Mouse (Mus musculus): ENCODE data around the gene Abca7. TPM values are rescaled to one million over a fixed set of nuclear protein-coding genes. Genes with fewer than 3 reads are reported as not detected.

Gene Abca7
- polyA plus RNA-seq, 1 experiment from 2014 or later, result 5.6 TPM

GRCm38 (mm10) chr10:80028521-80028846, 32.2 kb downstream of the Abca7 start:
- Histone ChIP-seq H3K4me3 (ENCODE audit: low read length) (no peak overlapping the region), H3K4me1 (replicated peaks; ENCODE audit: control insufficient read depth, insufficient read depth, low read length) (peaks cover 19% of the 10 kb centered on the region), H3K27ac (ENCODE audit: low read length) (no peak overlapping the region), H3K9me3 (ENCODE audit: control insufficient read depth, low read length) (no peaks in the 10 kb centered on the region), H3K27me3 (ENCODE audit: control insufficient read depth, insufficient read depth, low read depth, low read length) (no peaks in the 10 kb centered on the region), H3K4me2 (ENCODE audit: low read depth, low read length) (no peak overlapping the region), H3K36me3 (ENCODE audit: control insufficient read depth, insufficient read depth, low read length) (0 out of 2 replicates have a peak, but pooled peaks cover 2% of the 10 kb centered on the region), H3K9ac (ENCODE audit: low read length) (no peak overlapping the region)
- 86% methylated on average over 13 of the region's 13 CpGs for WGBS
- ATAC-seq (ENCODE audit: low read depth), result no peak

- H3K4me3 ChIP-seq (ENCODE audit: low read length), result no peak overlapping the region
- no peaks in the 10 kb centered on the region for H3K27me3 ChIP-seq (ENCODE audit: control insufficient read depth, insufficient read depth, low read depth, low read length)
- peaks cover 2% of the 10 kb centered on the region; the same call in 1 of the 2 replicates for H3K36me3 ChIP-seq (ENCODE audit: control insufficient read depth, insufficient read depth, low read length)
- no peak for ATAC-seq (ENCODE audit: low read depth)
- H3K4me1 ChIP-seq (replicated peaks; ENCODE audit: control insufficient read depth, insufficient read depth, low read length), result peaks cover 27% of the 10 kb centered on the region
- H3K4me2 ChIP-seq (ENCODE audit: low read depth, low read length), result no peak overlapping the region
- H3K9me3 ChIP-seq (ENCODE audit: control insufficient read depth, low read length), result no peaks in the 10 kb centered on the region
- no peak overlapping the region for H3K27ac ChIP-seq (ENCODE audit: low read length)
- whole genome bisulfite sequencing, result 83% methylated on average over 9 of the region's 9 CpGs
- no peak overlapping the region for H3K9ac ChIP-seq (ENCODE audit: low read length)
Measured at GRCm38 (mm10) chr10:80030191-80030590, 33.9 kb downstream of the Abca7 start.

- no peaks in the 10 kb centered on the region for H3K9me3 ChIP-seq (ENCODE audit: control insufficient read depth, low read length)
- H3K4me2 ChIP-seq (ENCODE audit: low read depth, low read length), result no peak overlapping the region
- 75% methylated on average over 17 of the region's 17 CpGs for WGBS
- H3K4me1 ChIP-seq (replicated peaks; ENCODE audit: control insufficient read depth, insufficient read depth, low read length), result peaks cover 24% of the 10 kb centered on the region
- no peaks in the 10 kb centered on the region for H3K27me3 ChIP-seq (ENCODE audit: control insufficient read depth, insufficient read depth, low read depth, low read length)
- no peak overlapping the region for H3K4me3 ChIP-seq (ENCODE audit: low read length)
- H3K36me3 ChIP-seq (ENCODE audit: control insufficient read depth, insufficient read depth, low read length), result peaks cover 8% of the 10 kb centered on the region
- H3K27ac ChIP-seq (ENCODE audit: low read length), result no peak overlapping the region
- H3K9ac ChIP-seq (ENCODE audit: low read length), result no peak overlapping the region
- ATAC-seq (ENCODE audit: low read depth), result no peak
Measured at GRCm38 (mm10) chr10:80030736-80031135, 34.4 kb downstream of the Abca7 start.

GRCm38 (mm10) chr10:80032799-80033480, 36.6 kb downstream of the Abca7 start:
- no peaks in the 10 kb centered on the region for H3K27me3 ChIP-seq (ENCODE audit: control insufficient read depth, insufficient read depth, low read depth, low read length)
- H3K4me2 ChIP-seq (ENCODE audit: low read depth, low read length), result no peak overlapping the region
- peak; percentile 43; the same call in 1 of the 2 replicates for ATAC-seq (ENCODE audit: low read depth)
- 12% methylated on average over 5 of the region's 5 CpGs for WGBS
- no peaks in the 10 kb centered on the region for H3K9me3 ChIP-seq (ENCODE audit: control insufficient read depth, low read length)
- peaks cover 24% of the 10 kb centered on the region for H3K4me1 ChIP-seq (replicated peaks; ENCODE audit: control insufficient read depth, insufficient read depth, low read length)
- H3K9ac ChIP-seq (ENCODE audit: low read length), result peak overlapping the region; percentile 35; the same call in 1 of the 2 replicates
- H3K4me3 ChIP-seq (ENCODE audit: low read length), result no peak overlapping the region
- peak overlapping the region; percentile 10 for H3K27ac ChIP-seq (ENCODE audit: low read length)
- H3K36me3 ChIP-seq (ENCODE audit: control insufficient read depth, insufficient read depth, low read length), result peaks cover 27% of the 10 kb centered on the region

GRCm38 (mm10) chr10:80033511-80034391, 37.5 kb downstream of the Abca7 start:
- Histone ChIP-seq H3K9me3 (ENCODE audit: control insufficient read depth, low read length) (no peaks in the 10 kb centered on the region), H3K36me3 (ENCODE audit: control insufficient read depth, insufficient read depth, low read length) (peaks cover 30% of the 10 kb centered on the region), H3K4me3 (ENCODE audit: low read length) (no peak overlapping the region), H3K27me3 (ENCODE audit: control insufficient read depth, insufficient read depth, low read depth, low read length) (no peaks in the 10 kb centered on the region), H3K4me1 (replicated peaks; ENCODE audit: control insufficient read depth, insufficient read depth, low read length) (peaks cover 33% of the 10 kb centered on the region), H3K9ac (ENCODE audit: low read length) (peak overlapping the region; percentile 35), H3K27ac (ENCODE audit: low read length) (peak overlapping the region; percentile 10), H3K4me2 (ENCODE audit: low read depth, low read length) (no peak overlapping the region)
- ATAC-seq (ENCODE audit: low read depth), result peak; percentile 59
- 25% methylated on average over 9 of the region's 9 CpGs for WGBS

- Histone ChIP-seq H3K27ac (ENCODE audit: low read length) (no peak overlapping the region), H3K4me2 (ENCODE audit: low read depth, low read length) (no peak overlapping the region), H3K4me3 (ENCODE audit: low read length) (no peak overlapping the region), H3K36me3 (ENCODE audit: control insufficient read depth, insufficient read depth, low read length) (peaks cover 28% of the 10 kb centered on the region), H3K4me1 (replicated peaks; ENCODE audit: control insufficient read depth, insufficient read depth, low read length) (peaks cover 36% of the 10 kb centered on the region), H3K9me3 (ENCODE audit: control insufficient read depth, low read length) (no peaks in the 10 kb centered on the region), H3K27me3 (ENCODE audit: control insufficient read depth, insufficient read depth, low read depth, low read length) (no peaks in the 10 kb centered on the region), H3K9ac (ENCODE audit: low read length) (no peak overlapping the region)
- no peak for ATAC-seq (ENCODE audit: low read depth)
- 78% methylated on average over 8 of the region's 8 CpGs for WGBS
Measured at GRCm38 (mm10) chr10:80035148-80035547, 38.9 kb downstream of the Abca7 start.

- 89% methylated on average over 5 of the region's 5 CpGs for WGBS
- H3K36me3 ChIP-seq (ENCODE audit: control insufficient read depth, insufficient read depth, low read length), result peaks cover 27% of the 10 kb centered on the region
- H3K4me3 ChIP-seq (ENCODE audit: low read length), result no peak overlapping the region
- H3K9me3 ChIP-seq (ENCODE audit: control insufficient read depth, low read length), result no peaks in the 10 kb centered on the region
- H3K27ac ChIP-seq (ENCODE audit: low read length), result no peak overlapping the region
- peaks cover 36% of the 10 kb centered on the region for H3K4me1 ChIP-seq (replicated peaks; ENCODE audit: control insufficient read depth, insufficient read depth, low read length)
- H3K27me3 ChIP-seq (ENCODE audit: control insufficient read depth, insufficient read depth, low read depth, low read length), result no peaks in the 10 kb centered on the region
- no peak for ATAC-seq (ENCODE audit: low read depth)
- no peak overlapping the region for H3K9ac ChIP-seq (ENCODE audit: low read length)
- no peak overlapping the region for H3K4me2 ChIP-seq (ENCODE audit: low read depth, low read length)
Measured at GRCm38 (mm10) chr10:80035686-80036085, 39.4 kb downstream of the Abca7 start.

- no peak overlapping the region for H3K4me3 ChIP-seq (ENCODE audit: low read length)
- peaks cover 36% of the 10 kb centered on the region for H3K4me1 ChIP-seq (replicated peaks; ENCODE audit: control insufficient read depth, insufficient read depth, low read length)
- no peaks in the 10 kb centered on the region for H3K27me3 ChIP-seq (ENCODE audit: control insufficient read depth, insufficient read depth, low read depth, low read length)
- H3K27ac ChIP-seq (ENCODE audit: low read length), result no peak overlapping the region
- H3K36me3 ChIP-seq (ENCODE audit: control insufficient read depth, insufficient read depth, low read length), result peaks cover 27% of the 10 kb centered on the region
- H3K9ac ChIP-seq (ENCODE audit: low read length), result no peak overlapping the region
- no peak for ATAC-seq (ENCODE audit: low read depth)
- WGBS, result 87% methylated on average over 13 of the region's 13 CpGs
- no peaks in the 10 kb centered on the region for H3K9me3 ChIP-seq (ENCODE audit: control insufficient read depth, low read length)
- no peak overlapping the region for H3K4me2 ChIP-seq (ENCODE audit: low read depth, low read length)
Measured at GRCm38 (mm10) chr10:80036832-80037231, 40.5 kb downstream of the Abca7 start.

GRCm38 (mm10) chr10:80039559-80039979, 43.3 kb downstream of the Abca7 start, which contains the start of gene Polr2e:
Gene Polr2e (minus strand): TSS chr10:80039795.
- H3K27ac ChIP-seq (ENCODE audit: low read length), result peak within 1 kb of the TSS; percentile 63
- H3K36me3 ChIP-seq (ENCODE audit: control insufficient read depth, insufficient read depth, low read length), result peaks cover 27% of the 10 kb centered on the region
- no peaks in the 10 kb centered on the region for H3K9me3 ChIP-seq (ENCODE audit: control insufficient read depth, low read length)
- peak; percentile 98 for ATAC-seq (ENCODE audit: low read depth)
- peak within 1 kb of the TSS; percentile 89 for H3K9ac ChIP-seq (ENCODE audit: low read length)
- under 1% methylated on average over 40 of the region's 40 CpGs for WGBS
- peaks cover 13% of the 10 kb centered on the region for H3K4me1 ChIP-seq (replicated peaks; ENCODE audit: control insufficient read depth, insufficient read depth, low read length)
- H3K4me3 ChIP-seq (ENCODE audit: low read length), result peak within 1 kb of the TSS; percentile 94
- H3K4me2 ChIP-seq (ENCODE audit: low read depth, low read length), result peak within 1 kb of the TSS; percentile 84
- no peaks in the 10 kb centered on the region for H3K27me3 ChIP-seq (ENCODE audit: control insufficient read depth, insufficient read depth, low read depth, low read length)
